Mouse (Mus musculus): ENCODE results near the gene Mfsd9.

DNA sequence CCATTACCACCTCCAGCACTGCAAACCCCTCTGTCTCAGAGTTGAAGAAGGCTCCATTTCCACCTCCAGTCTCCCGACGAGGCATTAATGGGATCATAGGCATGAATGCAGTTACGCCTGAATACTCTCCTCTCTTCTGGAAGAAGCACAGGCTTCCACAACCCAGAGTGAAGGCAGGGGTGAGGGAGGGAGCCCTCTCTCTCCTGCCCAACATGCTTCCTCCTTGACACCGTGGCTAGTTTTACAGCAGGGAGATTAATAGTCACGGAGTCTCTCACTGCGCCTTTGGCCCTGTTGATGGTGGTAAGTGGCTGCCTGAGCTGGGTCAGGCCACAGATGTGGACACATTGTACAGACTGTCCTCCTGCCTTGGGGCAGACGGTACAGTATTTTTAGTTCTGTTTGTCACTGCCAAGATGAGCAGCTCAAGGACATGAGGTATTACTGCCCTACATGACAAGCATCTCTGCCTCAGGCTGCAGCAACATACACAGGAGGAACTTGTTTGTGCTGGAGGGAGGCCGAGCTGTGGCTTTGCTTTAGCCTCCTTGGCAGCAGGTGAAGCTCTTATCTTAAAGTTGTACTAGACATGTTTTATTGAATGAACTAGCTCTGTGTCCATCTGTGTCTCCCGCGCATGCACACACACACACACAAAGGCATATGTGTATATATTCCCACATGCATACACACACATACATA is 38.9 kb upstream of the Mfsd9 start:
- TF ChIP-seq CTCF (IDR thresholded peaks at IDR 0.05; ENCODE audit: extremely low read depth, insufficient read depth, low read length) (no peak), POLR2A (IDR thresholded peaks at IDR 0.05; ENCODE audit: extremely low read depth, insufficient read depth, low read length) (no peak)

Data from cortical plate, adult 2 months (tissue).